Mouse (Mus musculus) spleen, adult 2 months (tissue): ENCODE data around the gene Scgb1a1.

Source experiments
- CTCF ChIP-seq: fragments of 200-500 bp; IDR thresholded peaks from 2 replicates; pipeline ENCODE4 v1.5.1; 2011; ENCODE audit warnings: mild to moderate bottlenecking, inconsistent platforms; ENCODE audit not compliant: insufficient read depth, insufficient read length, insufficient replicate concordance; ENCODE audit errors: extremely low read depth
- POLR2A ChIP-seq: fragments of 200-500 bp; IDR thresholded peaks from 2 replicates; pipeline ENCODE4 v1.6.1; 2011; ENCODE audit warnings: low read depth, low read length, inconsistent platforms

DNA sequence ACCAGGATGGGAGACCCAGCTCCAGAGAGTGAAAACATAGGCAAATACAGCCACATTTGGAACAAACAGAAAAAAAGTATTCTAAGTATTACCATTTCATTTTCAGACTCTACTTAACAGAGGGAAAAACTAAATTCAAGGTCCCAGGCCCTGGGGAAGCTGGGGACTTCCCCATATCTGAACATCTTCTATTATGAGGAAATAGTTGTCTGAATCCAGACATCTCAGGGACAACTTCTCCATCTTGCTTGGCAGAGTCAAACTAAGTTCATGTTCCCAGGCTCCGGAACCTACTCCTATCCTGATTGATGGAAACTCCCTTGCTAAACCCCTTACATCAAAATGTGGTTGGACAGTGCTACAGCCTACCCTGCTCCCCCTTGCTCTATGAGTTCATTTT lies 34.6 kb upstream of the Scgb1a1 start:
- TF ChIP-seq POLR2A = no peak
- no peak for TF ChIP-seq CTCF
